Mouse (Mus musculus) hindbrain, embryonic 10.5 days (tissue): ENCODE data around the gene Armcx5. TPM values are rescaled to one million over a fixed set of nuclear protein-coding genes. Genes with fewer than 3 reads are reported as not detected.
"Not testable (repeated sequence)": the region's sequence is repeated elsewhere in the genome, so short reads cannot be mapped to it uniquely, and the experiment has no call there.

Source experiments
- DNase-seq: peaks from one replicate; pipeline ENCODE4 v3.0.0-alpha.2; 2017; ENCODE audit warnings: low spot score
- H3K27ac ChIP-seq: fragments of 300-500 bp; sonication (generic); 2 replicates; pipeline ENCODE4 v1.5.1; 2016; ENCODE audit warnings: mild to moderate bottlenecking, moderate library complexity
- H3K27me3 ChIP-seq: fragments of 300-500 bp; sonication (generic); 2 replicates; pipeline ENCODE4 v1.6.1; 2016; ENCODE audit warnings: mild to moderate bottlenecking; ENCODE audit not compliant: poor library complexity, insufficient read depth, severe bottlenecking
- H3K36me3 ChIP-seq: fragments of 300-500 bp; sonication (generic); 2 replicates; pipeline ENCODE4 v1.6.1; 2016; ENCODE audit warnings: mild to moderate bottlenecking, moderate library complexity
- H3K4me1 ChIP-seq: fragments of 300-500 bp; sonication (generic); replicated peaks from 2 replicates; pipeline ENCODE4 v1.6.1; 2016; ENCODE audit warnings: mild to moderate bottlenecking
- H3K4me3 ChIP-seq: fragments of 300-500 bp; sonication (generic); 2 replicates; pipeline ENCODE4 v1.5.1; 2016; ENCODE audit warnings: mild to moderate bottlenecking, moderate library complexity
- H3K9me3 ChIP-seq: fragments of 300-500 bp; sonication (generic); 2 replicates; pipeline ENCODE4 v1.6.1; 2016; ENCODE audit warnings: mild to moderate bottlenecking, moderate library complexity
- WGBS: fragments of 180-500 bp; shearing (Covaris S2); methylation state at CpG from one replicate; pipeline ENCODE4 v1.1.7; 2016; 5-methylcytosine and 5-hydroxymethylcytosine counted together
- polyA plus RNA-seq: library from polyadenylated mRNA; unstranded; fragments of >200 nt; fragmentation: Nextera tagmentation; extraction: Ambion mirVana; gene quantifications from 2 replicates; pipeline ENCODE4 v1.2.1, GENCODE M21; 2016

Armcx5 gene
- 8.8 and 9.7 TPM in 2 replicates for polyA plus RNA-seq

- Histone ChIP-seq H3K27me3 (peaks cover 5% of the 10 kb centered on the region; the same call in 1 of the 2 replicates), H3K36me3 (peaks cover 20% of the 10 kb centered on the region), H3K27ac (peak within 1 kb of the TSS; percentile 86), H3K4me3 (peak within 1 kb of the TSS; percentile 66), H3K4me1 (peaks cover 6% of the 10 kb centered on the region; the same call in 1 of the 2 replicates), H3K9me3 (no peaks in the 10 kb centered on the region)
- peak; percentile 83 for DNase-seq
- WGBS: 20% methylated on average over 48 of the region's 48 CpGs
These were observed at the start of gene Armcx5, which contains the start of gene Gprasp1 for GRCm38 (mm10) chrX:135742304-135743055. Gene Armcx5, plus strand, starts transcription at chrX:135742733. Gene Gprasp1, plus strand, starts transcription at chrX:135742733.

GRCm38 (mm10) chrX:135693633-135694032, 48.9 kb upstream of the Armcx5 start, which contains the start of gene Tcp11x2:
Gene Tcp11x2, minus strand, starts transcription at chrX:135693790.
- H3K27me3 ChIP-seq: peaks cover 30% of the 10 kb centered on the region
- WGBS: 70% methylated on average over 1 of the region's 1 CpGs
- DNase-seq: no peak

DNA sequence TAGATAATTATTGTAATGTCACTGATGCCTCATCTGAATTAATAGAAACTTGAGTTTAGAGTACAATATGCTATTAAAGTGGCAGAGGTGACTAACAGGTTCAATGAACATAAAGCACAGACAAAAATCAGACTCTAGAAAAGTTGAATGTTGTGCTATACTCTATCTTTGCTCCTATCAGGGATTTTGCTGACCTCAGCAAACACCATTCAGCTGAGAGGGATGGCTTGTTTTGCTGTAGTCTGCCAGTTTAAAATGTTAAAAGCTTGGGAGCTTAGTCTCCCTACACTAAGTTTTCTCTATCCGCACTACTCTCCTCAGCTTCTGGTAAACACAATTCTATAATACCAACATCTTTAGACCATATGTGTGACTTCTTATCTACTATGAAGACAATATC, 39.4 kb upstream of the Armcx5 start:
- no peak for DNase-seq
- Histone ChIP-seq H3K9me3 (no peaks in the 10 kb centered on the region), H3K27me3 (peaks cover 4% of the 10 kb centered on the region; the same call in 1 of the 2 replicates), H3K36me3 (no peaks in the 10 kb centered on the region), H3K27ac (no peak overlapping the region), H3K4me1 (no peaks in the 10 kb centered on the region), H3K4me3 (no peak overlapping the region)
- 92% methylated on average over 1 of the region's 1 CpGs for WGBS

More at GRCm38 (mm10) chrX:135693633-135694032, 48.9 kb upstream of the Armcx5 start, which contains the start of gene Tcp11x2:
- Histone ChIP-seq H3K36me3 (no peaks in the 10 kb centered on the region), H3K27ac (no peak within 1 kb of the TSS), H3K4me1 (no peaks in the 10 kb centered on the region), H3K4me3 (no peak within 1 kb of the TSS), H3K9me3 (no peaks in the 10 kb centered on the region)

DNA sequence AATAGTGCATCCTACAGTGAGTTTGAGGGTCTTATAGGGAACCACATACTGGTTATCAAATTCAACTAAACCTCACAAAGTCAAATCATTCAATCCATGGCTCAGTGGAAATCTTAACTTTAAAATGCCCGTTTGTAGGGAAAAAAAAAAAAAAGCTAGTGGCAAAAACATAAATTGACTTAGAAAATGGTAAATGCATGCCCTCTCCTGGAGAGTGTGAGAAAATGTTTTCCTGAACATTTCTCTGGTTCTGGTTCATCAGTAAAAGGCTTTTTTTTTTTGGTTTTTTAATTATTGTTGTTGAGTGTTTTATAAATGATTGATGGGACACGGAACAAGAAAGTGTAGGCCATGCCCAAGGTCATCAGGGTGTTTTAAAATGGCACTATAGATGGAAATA, 38.2 kb upstream of the Armcx5 start:
- DNase-seq: no peak
- H3K4me1 ChIP-seq: no peaks in the 10 kb centered on the region
- no peak overlapping the region for H3K4me3 ChIP-seq
- no peaks in the 10 kb centered on the region for H3K9me3 ChIP-seq
- H3K36me3 ChIP-seq: no peaks in the 10 kb centered on the region
- peaks cover 4% of the 10 kb centered on the region; the same call in 1 of the 2 replicates for H3K27me3 ChIP-seq
- H3K27ac ChIP-seq: no peak overlapping the region
- 60% methylated on average over 2 of the region's 2 CpGs for WGBS

DNA sequence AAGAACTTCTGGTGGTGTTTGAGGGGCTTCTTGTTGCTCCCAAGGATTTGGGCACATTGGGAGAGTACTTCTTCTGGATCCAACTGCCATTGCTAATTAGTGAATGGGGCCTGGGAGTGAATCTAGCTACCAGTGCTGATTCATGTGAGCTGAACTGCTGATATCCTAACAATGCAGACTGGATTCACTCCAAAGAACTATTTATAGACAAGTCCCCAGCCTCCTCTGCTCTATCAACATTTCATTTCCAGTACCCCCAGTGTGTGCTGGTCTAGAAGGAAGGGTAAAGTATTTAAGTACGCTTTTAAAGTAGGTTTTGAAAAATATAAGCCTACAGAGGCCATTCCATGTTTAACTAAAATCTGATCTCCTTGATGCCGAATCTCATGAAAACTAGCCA, 29.7 kb upstream of the Armcx5 start:
- H3K36me3 ChIP-seq: no peaks in the 10 kb centered on the region
- peaks cover 11% of the 10 kb centered on the region; the same call in 1 of the 2 replicates for H3K27me3 ChIP-seq
- no peak overlapping the region for H3K4me3 ChIP-seq
- 86% methylated on average over 2 of the region's 2 CpGs for WGBS
- H3K9me3 ChIP-seq: no peaks in the 10 kb centered on the region
- H3K27ac ChIP-seq: no peak overlapping the region
- DNase-seq: no peak
- H3K4me1 ChIP-seq: no peaks in the 10 kb centered on the region

DNA sequence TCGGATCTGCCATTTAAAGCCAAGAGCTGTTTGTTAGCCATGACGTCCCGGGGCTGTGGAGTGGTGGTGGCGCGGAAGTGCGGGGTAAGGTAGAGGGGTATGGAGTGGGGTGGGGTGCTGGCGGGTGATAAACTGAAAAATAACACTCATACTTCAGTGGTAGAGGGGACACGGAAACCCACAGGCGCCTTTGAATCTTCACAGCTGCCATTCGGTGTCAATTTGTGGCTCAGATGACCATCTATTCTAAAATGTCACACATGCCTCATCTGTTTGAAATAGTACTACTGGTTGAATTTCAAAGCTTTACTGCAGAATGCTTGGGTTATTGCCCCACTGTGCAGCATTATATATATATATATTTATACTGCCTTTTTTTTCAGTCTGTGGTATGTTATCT, 17.4 kb upstream of the Armcx5 start, which contains the start of gene Tmsb15a:
TSS of gene Tmsb15a (minus strand) at position 101 of the 400 bp plus-strand sequence.
- H3K4me3 ChIP-seq: no peak within 1 kb of the TSS
- no peaks in the 10 kb centered on the region for H3K9me3 ChIP-seq
- peaks cover 31% of the 10 kb centered on the region for H3K27me3 ChIP-seq
- no peaks in the 10 kb centered on the region for H3K36me3 ChIP-seq
- DNase-seq: no peak
- 83% methylated on average over 10 of the region's 10 CpGs for WGBS
- no peak within 1 kb of the TSS for H3K27ac ChIP-seq
- H3K4me1 ChIP-seq: no peaks in the 10 kb centered on the region

DNA sequence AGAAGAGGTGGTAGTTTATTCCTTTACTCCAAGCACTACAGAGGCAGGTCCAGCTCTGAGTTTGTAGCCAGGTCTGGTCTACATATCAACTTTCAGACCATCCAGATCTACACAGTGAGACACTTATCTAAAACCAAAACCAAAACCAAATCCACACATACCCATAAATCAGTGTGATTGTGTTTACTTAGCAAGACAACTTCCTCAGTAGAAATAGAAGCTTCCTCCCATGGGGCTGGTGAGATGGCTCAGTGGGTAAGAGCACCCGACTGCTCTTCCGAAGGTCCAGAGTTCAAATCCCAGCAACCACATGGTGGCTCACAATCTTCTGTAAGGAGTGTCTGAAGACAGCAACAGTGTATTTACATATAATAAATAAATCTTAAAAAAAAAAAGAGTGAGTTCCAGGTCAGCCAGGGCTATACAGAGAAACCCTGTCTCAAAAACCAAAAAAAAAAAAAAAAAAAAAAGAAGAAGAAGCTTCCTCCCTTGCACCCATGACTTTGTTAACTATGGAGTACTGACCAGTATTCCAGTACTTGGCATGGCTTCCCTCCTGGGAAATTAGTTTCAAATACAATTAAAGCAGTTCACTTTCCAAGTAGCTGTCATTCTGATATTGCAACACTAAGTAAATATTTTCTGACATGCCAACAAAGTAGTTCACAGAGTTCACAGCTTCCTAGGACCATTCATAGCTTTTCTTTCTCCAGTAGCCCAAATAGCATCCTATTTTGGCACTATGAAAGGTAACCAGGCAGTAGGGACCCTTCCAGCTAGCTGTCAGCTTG, 3.6 kb upstream of the Armcx5 start:
- Histone ChIP-seq H3K27ac (no peak overlapping the region), H3K4me1 (peaks cover 6% of the 10 kb centered on the region; the same call in 1 of the 2 replicates), H3K27me3 (peaks cover 5% of the 10 kb centered on the region; the same call in 1 of the 2 replicates), H3K9me3 (no peaks in the 10 kb centered on the region), H3K36me3 (no peaks in the 10 kb centered on the region), H3K4me3 (no peak overlapping the region)
- no peak for DNase-seq
- 93% methylated on average over 2 of the region's 2 CpGs for WGBS

GRCm38 (mm10) chrX:135743056-135743355, 473 bp downstream of the Armcx5 start:
- DNase-seq: no peak
- 19% methylated on average over 7 of the region's 7 CpGs for WGBS
- Histone ChIP-seq H3K4me3 (peak overlapping the region; percentile 66), H3K4me1 (peaks cover 6% of the 10 kb centered on the region; the same call in 1 of the 2 replicates), H3K27ac (peak overlapping the region; percentile 86), H3K9me3 (no peaks in the 10 kb centered on the region), H3K27me3 (peaks cover 5% of the 10 kb centered on the region; the same call in 1 of the 2 replicates), H3K36me3 (peaks cover 20% of the 10 kb centered on the region)

DNA sequence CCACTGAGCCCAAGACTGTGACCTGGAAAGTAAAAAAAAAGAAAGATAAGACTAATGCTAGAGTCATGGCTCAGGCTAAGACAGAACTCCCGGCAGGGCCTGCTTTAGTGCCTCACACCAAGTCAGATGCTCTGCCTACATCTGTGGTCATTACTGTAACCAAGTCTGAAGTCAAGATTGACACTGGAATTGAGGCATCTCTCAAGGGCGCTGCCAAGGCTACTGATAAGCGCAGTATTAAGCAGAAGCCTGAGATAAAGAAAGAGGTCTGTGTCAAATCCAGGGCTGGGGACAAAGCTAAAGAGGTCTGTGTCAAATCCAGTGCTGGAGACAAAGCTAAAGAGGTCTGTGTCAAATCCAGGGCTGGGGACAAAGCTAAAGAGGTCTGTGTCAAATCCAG, 2.8 kb downstream of the Armcx5 start:
- DNase-seq, H3K9me3 ChIP-seq, H3K27ac ChIP-seq, H3K4me1 ChIP-seq, H3K27me3 ChIP-seq, H3K4me3 ChIP-seq: not testable (repeated sequence)
- 87% methylated on average over 3 of the region's 3 CpGs for whole genome bisulfite sequencing
- H3K36me3 ChIP-seq: peaks cover 26% of the 10 kb centered on the region

DNA sequence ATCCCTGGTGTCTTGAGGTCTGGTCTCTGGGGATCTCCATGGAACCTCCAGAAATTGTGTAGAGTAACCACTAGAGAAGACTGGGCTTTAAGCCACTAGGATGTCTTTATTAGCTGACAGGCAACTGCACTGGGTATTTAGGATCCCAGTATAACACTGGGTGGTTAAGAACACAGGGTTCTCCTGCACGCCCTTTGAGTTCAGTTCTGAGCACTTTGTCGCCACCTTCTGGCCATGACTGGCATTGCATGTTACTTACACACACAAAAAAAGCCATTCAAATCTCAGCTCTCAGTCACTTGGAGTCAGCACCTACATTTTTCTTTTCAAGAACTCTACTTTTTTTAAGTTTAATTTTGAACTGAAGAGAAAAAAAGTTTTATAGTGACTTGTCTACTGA, 10.3 kb downstream of the Armcx5 start:
- Histone ChIP-seq H3K9me3 (no peaks in the 10 kb centered on the region), H3K27me3 (no peaks in the 10 kb centered on the region), H3K4me1 (no peaks in the 10 kb centered on the region), H3K27ac (no peak overlapping the region), H3K36me3 (peaks cover 17% of the 10 kb centered on the region; the same call in 1 of the 2 replicates), H3K4me3 (no peak overlapping the region)
- peak; percentile 70 for DNase-seq
- WGBS: 5% methylated on average over 2 of the region's 2 CpGs

DNA sequence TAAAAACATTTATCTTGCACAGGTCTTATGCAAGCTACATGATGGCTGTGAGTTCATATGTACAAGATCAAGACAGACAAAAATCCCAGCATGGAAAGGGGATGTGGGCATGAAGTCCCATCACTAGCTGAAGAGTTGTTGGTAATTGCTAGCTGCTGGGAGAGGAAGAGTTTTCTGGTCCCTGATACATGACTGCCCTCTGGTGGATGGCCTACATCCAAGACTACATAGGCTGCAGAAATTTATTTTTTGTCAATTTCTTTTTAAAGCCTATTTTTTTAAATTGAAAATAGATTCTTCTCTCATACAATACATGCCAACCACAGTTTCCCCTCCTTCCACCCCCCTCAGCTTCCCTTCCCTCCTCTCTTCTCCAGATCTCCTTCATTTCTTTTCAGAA, 19.2 kb downstream of the Armcx5 start:
- Histone ChIP-seq H3K27ac (no peak overlapping the region), H3K27me3 (no peaks in the 10 kb centered on the region), H3K36me3 (peaks cover 8% of the 10 kb centered on the region), H3K9me3 (no peaks in the 10 kb centered on the region), H3K4me1 (no peaks in the 10 kb centered on the region), H3K4me3 (no peak overlapping the region)
- no peak for DNase-seq

DNA sequence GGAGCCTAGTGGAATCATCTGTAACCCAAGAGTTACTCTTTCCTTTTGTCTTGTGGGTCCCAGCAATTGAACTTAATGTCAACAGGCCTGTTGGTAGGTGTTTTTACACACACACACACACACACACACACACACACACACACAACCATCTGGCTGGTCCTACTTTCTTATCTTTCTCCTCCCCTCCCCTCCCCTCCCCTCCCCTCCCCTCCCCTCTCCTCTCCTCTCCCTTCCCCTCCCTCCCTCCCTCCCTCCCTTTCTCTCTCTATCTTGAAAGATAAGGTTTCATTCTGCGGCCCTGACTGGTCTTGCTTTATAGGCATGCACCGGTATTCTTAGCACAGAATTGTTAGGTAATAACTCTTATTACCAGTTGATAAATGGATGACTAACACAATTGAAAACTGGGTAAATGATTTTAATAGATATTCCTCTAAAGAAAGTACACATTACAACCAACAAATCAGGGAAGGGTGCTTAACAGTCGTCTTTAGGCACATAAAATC, 25.6 kb downstream of the Armcx5 start:
- no peak for DNase-seq
- no peaks in the 10 kb centered on the region; the same call in 1 of the 2 replicates for H3K36me3 ChIP-seq
- no peaks in the 10 kb centered on the region for H3K9me3 ChIP-seq
- WGBS: 84% methylated on average over 3 of the region's 3 CpGs
- H3K27ac ChIP-seq: no peak overlapping the region
- H3K27me3 ChIP-seq: peaks cover 5% of the 10 kb centered on the region; the same call in 1 of the 2 replicates
- no peak overlapping the region for H3K4me3 ChIP-seq
- H3K4me1 ChIP-seq: no peaks in the 10 kb centered on the region
